Mouse (Mus musculus): ENCODE results near the gene Ccna1.

The Ccna1 gene

GRCm38 (mm10) chr3:55055038-55055746 is at the start of gene Ccna1:
Gene Ccna1, minus strand, starts transcription at chr3:55055501.
- in situ Hi-C loops (cut with MboI, MseI) = no loop called here

- in situ Hi-C loops (cut with MboI, MseI) = no loop called here
Observed at GRCm38 (mm10) chr3:55101092-55101491, 45.8 kb upstream of the Ccna1 start.

GRCm38 (mm10) chr3:55098990-55099389 is 43.7 kb upstream of the Ccna1 start:
- in situ Hi-C loops (cut with MboI, MseI) = no loop called here

GRCm38 (mm10) chr3:55098014-55098413 is 42.7 kb upstream of the Ccna1 start:
- in situ Hi-C loops (cut with MboI, MseI) = no loop called here

- in situ Hi-C loops (cut with MboI, MseI) = no loop called here
Observed at GRCm38 (mm10) chr3:55097186-55097585, 41.9 kb upstream of the Ccna1 start.

GRCm38 (mm10) chr3:55096655-55097005 is 41.3 kb upstream of the Ccna1 start:
- in situ Hi-C loops (cut with MboI, MseI) = no loop called here

- in situ Hi-C loops (cut with MboI, MseI) = no loop called here
Observed at GRCm38 (mm10) chr3:55095968-55096654, 40.8 kb upstream of the Ccna1 start.

- in situ Hi-C loops (cut with MboI, MseI) = no loop called here
Observed at GRCm38 (mm10) chr3:55093161-55093560, 37.9 kb upstream of the Ccna1 start.

- in situ Hi-C loops (cut with MboI, MseI) = no loop called here
Observed at GRCm38 (mm10) chr3:55089291-55089690, 34.0 kb upstream of the Ccna1 start.

GRCm38 (mm10) chr3:55088843-55089242 is 33.5 kb upstream of the Ccna1 start:
- in situ Hi-C loops (cut with MboI, MseI) = no loop called here

GRCm38 (mm10) chr3:55088359-55088758 is 33.1 kb upstream of the Ccna1 start:
- in situ Hi-C loops (cut with MboI, MseI) = no loop called here

GRCm38 (mm10) chr3:55087360-55087759 is 32.1 kb upstream of the Ccna1 start:
- in situ Hi-C loops (cut with MboI, MseI) = no loop called here

- in situ Hi-C loops (cut with MboI, MseI) = no loop called here
Observed at GRCm38 (mm10) chr3:55086948-55087347, 31.6 kb upstream of the Ccna1 start.

- in situ Hi-C loops (cut with MboI, MseI) = no loop called here
Observed at GRCm38 (mm10) chr3:55085716-55086115, 30.4 kb upstream of the Ccna1 start.

GRCm38 (mm10) chr3:55084781-55085180 is 29.5 kb upstream of the Ccna1 start:
- in situ Hi-C loops (cut with MboI, MseI) = loop anchor here (5.0 kb wide), 1 partner anchor 273 kb away; no protein-coding TSS in a partner anchor

GRCm38 (mm10) chr3:55080055-55080454 is 24.8 kb upstream of the Ccna1 start:
- in situ Hi-C loops (cut with MboI, MseI) = loop anchor here (5.0 kb wide), 1 partner anchor 277 kb away; no protein-coding TSS in a partner anchor

GRCm38 (mm10) chr3:55079619-55080018 is 24.3 kb upstream of the Ccna1 start:
- in situ Hi-C loops (cut with MboI, MseI) = loop anchor here (5.0 to 10.0 kb wide), 2 partner anchors 278 to 715 kb away; partner anchors contain the start of gene Postn

- in situ Hi-C loops (cut with MboI, MseI) = loop anchor here (10.0 kb wide), 1 partner anchor 713 kb away; the partner anchor contains the start of gene Postn
Observed at GRCm38 (mm10) chr3:55078233-55078632, 22.9 kb upstream of the Ccna1 start.

GRCm38 (mm10) chr3:55075294-55075648 is 20.0 kb upstream of the Ccna1 start:
- in situ Hi-C loops (cut with MboI, MseI) = loop anchor here (10.0 kb wide), 1 partner anchor 710 kb away; the partner anchor contains the start of gene Postn

GRCm38 (mm10) chr3:55074576-55075293 is 19.4 kb upstream of the Ccna1 start:
- in situ Hi-C loops (cut with MboI, MseI) = loop anchor here (10.0 kb wide), 1 partner anchor 710 kb away; the partner anchor contains the start of gene Postn

GRCm38 (mm10) chr3:55067791-55068434 is 12.6 kb upstream of the Ccna1 start:
- in situ Hi-C loops (cut with MboI, MseI) = loop anchor here (10.0 kb wide), 2 partner anchors 253 to 613 kb away; no protein-coding TSS in a partner anchor

- in situ Hi-C loops (cut with MboI, MseI) = loop anchor here (10.0 kb wide), 2 partner anchors 252 to 612 kb away; no protein-coding TSS in a partner anchor
Observed at GRCm38 (mm10) chr3:55066666-55067023, 11.3 kb upstream of the Ccna1 start.
